Mouse (Mus musculus) mouse trophoblast stem cell (cell line): ENCODE results near the gene Cers1.

Experiments
- in situ Hi-C, 2 experiments: fragments of 300-500 bp; cut with MseI, MboI; formaldehyde crosslinking; loops; 2 replicates in 1 of 2; 3 replicates in 1 of 2; pipeline ENCODE4 v1.15.1; 2025

Cers1 gene

DNA sequence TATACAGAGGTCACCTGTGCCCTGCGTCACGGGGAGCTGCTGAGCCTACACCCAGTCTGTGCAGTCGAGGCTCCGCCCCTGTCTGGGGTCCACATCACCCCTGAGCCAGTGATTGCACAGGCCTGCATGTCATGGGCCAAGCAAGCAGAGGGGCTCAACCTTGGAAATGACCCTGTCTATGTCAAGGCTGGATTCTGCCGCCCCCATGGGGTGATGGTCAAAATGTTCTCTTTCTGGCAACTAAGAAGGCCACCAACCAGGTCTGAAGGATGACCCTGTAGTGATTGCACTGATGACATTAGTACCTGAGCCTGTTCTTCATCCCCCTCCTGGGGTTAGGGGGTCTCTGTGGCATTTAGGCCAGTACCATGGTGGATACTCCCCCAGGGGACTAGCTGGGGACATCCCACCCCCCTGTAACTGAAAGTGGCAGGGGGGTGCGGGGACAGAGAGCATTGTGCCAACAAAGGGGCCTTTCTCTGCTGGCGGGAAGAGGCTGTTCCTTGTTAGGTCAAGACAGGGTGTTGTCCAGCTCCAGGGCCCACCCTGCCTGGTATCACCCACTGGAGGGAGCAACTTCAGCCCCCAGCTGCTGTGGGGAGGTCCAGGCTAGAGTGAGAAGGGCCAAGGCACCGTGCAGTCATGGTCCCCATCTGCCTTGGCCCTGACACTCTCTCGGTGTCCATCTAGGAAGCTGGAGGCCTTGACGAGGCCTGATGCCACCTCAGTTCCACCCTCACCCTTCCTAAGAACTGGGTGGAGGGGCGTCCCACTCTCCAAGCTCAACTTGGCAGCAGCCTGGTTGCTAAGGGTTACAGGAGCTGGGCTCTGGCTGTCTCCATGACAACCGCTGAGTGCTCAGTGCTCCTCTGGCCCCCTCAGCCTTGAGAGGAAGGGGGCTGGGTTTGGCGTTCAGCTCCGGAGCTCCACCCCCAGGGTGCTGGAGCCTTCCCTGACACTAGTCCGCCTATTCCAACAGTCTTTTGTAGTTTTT, 1.2 kb downstream of the Cers1 start:
- in situ Hi-C loops: no loop called here

DNA sequence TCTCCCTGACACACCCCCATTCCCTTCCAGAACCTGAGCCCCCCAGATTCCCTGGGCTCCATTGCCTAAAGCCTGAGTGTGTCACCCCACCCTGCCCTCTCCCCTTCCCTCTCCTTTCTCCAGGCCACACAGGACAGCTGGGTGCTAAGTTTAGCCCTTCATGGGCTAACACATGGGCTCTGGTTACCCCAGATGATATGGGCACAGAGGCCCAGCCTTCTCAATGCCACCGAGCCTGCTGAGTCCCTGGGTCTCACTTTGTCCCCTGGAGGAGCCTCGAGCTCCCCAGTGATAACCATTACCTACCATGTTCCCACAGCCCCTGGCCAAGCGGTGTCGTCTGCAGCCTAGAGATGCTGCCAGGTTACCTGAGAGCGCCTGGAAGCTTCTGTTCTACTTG, 2.3 kb downstream of the Cers1 start:
- in situ Hi-C loops: no loop called here

DNA sequence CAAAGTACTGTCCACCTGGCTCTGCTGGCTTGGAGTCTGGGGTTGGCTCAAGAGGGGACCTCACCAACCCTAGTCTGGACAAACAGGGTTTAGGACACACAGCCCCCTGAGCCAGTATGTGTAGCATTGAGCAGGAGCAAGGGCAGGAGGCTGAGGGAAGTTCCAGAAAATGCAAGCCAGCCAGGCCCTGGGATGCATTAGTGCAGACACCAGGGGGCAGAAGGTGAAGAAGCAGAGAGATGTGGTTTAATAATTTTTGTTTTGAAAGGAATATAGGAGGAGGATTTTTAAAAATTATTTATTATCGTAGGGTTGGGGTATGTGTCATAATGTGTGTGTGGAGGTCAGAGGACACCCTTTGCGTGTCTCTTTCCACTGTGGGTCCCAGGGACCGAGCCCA, 8.1 kb downstream of the Cers1 start:
- in situ Hi-C loops: no loop called here

DNA sequence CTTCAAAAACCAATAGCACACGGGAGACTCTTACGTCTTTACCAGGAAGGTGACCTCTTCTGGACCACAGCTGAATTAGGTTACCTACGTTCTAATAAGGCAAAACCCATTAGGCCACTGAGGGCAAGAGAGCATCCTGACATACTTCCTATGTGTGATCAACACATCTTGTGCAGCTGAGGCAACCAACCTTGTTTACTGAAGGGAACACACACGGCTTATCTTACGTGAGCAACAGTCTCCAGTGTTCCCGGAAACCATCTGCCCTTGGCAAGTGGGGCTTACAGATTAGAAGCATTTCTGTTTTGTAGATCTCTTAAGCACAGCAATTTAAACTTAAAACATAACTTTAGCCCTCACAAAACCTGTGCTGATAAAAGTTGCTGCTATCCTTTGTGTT, 11.9 kb downstream of the Cers1 start:
- in situ Hi-C loops: no loop called here

DNA sequence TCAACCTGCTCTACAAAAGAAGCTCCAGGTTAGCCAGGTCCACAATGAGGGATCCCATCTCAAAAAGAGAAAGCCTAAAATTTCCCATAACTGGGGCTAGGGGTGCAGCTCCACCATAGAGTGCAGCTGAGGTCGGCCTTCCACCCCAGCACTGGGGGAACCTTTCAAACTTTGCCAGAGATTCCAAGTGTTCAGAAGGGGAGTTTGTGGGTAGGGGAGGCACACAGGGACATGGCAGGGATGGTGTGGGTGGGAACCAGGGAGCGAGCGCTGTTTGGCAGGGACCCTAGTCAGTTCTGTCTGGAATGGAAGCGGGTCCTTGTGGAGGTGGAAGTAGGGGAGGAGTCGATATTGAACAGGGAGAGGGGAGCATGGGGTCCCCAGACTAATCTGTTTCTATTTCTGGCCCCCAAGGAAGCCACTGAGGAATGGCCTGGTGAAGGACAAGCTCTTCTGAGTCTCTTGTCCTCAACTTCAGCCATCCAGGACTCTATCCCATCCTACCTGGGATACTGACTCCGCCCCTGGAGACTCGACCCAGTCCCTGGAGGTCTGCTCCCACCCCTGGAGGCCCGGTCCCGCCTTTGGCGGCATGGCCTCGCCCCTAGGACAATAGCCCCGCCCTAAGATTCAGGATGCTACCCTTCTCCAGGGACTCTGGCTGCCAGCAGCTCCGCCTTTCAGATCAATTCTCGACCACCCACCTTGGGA, 13.7 kb downstream of the Cers1 start, which contains the start of gene Gdf1:
Gdf1 (plus strand) TSS at position 694 of the 711 bp plus-strand sequence.
- in situ Hi-C loops: no loop called here

DNA sequence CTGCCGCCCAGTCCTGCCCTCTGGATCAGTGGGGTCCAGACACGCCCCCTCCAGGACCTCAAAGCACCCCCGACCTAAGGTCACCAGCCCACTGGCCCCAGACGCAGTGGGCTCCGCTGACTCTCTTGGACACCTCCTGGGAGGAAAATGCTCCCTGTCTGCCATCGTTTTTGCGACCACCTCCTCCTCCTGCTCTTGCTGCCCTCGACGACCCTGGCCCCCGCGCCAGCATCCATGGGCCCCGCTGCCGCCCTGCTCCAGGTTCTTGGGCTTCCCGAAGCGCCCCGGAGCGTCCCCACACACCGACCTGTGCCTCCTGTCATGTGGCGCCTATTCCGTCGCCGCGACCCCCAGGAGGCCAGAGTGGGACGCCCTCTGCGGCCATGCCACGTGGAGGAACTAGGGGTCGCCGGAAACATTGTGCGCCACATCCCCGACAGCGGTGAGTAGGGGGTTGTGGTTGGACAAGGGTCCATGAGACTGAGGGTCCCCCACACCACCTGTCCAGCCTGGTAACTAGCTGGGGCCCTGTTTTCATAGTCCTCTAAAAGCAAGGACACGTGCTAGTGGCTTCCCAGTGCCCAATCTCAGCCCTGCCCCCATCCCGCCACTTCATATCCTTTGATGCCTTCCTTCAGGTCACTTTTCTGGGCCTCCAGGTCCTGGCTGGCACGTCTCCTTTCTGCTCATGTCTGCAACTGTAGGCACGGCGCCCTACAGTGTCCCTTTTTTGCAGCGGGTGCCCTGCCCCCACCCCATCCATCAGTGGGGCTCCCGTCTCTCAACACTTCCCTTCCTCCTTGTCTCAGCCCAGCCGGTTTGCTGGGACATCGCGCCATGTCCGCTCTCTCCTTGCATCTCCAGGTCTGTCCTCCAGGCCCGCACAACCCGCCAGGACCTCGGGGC, 14.5 kb downstream of the Cers1 start:
- in situ Hi-C loops: no loop called here

DNA sequence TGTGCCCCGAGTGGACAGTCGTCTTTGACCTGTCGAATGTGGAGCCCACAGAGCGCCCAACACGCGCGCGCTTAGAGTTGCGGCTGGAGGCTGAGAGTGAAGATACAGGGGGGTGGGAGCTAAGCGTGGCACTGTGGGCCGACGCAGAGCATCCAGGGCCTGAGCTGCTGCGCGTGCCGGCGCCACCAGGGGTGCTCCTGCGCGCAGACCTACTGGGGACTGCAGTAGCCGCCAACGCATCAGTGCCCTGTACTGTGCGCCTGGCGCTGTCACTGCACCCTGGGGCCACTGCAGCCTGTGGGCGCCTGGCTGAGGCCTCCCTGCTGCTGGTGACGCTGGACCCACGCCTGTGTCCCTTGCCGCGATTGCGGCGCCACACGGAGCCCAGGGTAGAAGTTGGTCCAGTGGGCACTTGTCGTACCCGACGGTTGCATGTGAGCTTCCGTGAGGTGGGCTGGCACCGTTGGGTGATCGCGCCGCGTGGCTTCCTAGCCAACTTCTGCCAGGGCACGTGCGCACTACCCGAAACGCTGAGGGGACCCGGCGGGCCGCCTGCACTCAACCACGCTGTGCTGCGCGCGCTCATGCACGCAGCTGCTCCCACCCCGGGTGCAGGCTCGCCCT, 15.3 kb downstream of the Cers1 start:
- in situ Hi-C loops: no loop called here

DNA sequence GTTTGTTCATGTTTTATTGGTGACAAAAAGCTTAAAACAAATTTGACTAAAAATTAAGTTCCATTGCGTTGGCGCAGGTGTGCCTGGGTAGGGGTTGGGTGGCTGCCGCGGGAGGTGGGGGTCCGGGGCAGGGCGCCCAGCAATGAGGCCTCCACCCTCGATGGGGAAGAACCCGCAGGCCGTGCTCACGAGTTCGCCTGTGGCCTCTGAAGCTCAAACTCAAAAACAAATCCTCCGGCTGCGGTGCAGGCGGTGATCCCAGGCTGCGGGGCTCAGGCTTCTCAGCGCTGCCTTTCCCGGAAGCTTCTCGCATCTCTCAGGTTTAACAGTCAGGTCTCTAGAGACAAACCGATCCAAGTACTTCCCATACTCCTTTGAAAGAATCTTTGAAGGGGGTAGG, 16.0 kb downstream of the Cers1 start:
- in situ Hi-C loops: no loop called here

DNA sequence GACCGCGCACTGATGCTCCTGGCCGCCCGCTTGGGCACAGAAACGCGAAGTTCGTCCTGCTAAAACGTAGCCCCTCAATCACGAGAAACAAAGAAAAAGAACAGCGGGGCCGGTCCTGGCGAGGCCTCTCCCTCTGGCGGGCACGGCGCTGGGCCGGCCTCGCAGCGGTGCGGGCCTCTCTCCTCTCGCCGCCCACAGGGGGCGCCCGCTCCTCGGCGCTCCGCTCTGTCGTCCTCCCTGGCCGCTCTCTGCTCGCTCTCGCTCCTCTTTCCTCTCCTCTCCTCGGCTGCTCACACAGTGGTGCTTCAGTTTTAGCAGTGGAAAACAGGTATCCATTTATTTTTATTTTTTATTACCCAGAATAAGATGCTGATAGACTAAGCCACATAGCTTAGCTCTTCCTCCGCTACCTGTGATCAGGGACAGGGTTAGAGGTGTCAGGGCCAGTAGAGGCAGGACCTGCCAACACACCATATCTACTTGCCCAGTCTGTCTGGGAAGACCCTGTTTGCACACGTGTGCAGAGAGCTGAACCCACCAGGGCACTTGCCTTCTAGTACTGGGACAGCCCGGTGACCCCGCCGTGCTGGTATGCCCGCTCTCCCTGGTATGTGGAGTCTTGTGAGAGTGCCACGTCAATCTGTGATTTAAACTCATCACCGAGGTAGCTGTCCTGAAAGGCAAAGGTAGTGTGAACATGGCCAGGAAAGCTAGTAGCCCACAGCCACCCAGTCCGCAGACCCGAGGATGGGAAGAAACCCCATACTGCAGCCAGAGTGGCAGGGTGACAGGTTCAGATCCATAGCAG, 16.7 kb downstream of the Cers1 start:
- in situ Hi-C loops: no loop called here

DNA sequence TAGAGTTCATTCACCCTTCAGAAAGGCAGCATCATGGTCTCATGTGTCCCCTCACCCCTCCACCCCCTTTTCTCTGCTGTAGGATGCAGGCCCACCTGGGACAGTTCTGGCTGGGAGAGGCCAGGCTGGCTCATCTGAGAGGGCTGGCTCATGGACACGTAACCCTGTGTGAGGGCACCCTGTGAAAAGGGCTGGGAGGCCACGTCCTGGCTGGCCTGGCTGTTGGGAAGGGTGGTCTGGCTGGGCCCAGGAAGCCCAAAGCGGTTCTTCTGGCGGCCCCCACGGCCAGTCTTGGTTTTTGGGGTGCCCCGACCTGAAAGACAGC, 17.3 kb downstream of the Cers1 start:
- in situ Hi-C loops: no loop called here

DNA sequence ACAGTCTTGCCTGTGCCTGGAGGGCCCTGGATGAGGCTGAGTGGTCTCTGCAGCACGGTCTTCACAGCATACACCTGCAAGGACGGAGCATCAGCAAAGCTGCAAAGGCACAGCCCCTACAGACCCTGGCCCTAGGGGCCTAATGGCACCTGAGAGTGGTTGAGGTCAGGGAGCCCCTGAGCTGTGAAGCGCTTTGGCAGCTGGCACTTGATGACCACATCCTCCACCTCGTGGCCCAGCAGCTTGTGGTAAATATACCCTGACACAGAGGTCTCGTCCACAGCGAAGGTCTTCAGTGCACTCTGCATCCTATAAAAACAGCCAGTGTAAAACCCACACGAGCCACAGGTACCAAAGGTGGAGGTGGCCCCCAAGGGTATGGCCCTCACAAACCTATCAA, 23.4 kb downstream of the Cers1 start:
- in situ Hi-C loops: no loop called here

DNA sequence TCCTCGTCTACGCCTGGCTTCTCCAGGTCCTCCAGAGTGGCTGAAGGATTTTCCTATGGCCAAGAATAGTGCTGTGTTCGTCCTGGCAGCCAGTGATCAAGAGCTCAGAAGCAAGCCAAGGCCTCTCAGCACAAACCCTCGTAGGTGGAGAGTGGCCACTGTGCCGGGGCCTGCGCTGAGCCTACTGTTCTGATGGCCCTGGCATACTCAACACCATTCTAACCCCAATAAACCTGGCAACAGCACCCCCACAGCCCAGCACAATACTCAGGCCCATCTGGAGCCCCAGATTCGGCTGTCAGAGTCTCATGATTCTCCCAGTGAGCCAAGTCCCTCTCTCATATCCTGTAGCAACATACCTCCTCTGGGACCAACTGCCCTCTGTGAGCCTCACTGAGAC, 25.1 kb downstream of the Cers1 start:
- in situ Hi-C loops: no loop called here

DNA sequence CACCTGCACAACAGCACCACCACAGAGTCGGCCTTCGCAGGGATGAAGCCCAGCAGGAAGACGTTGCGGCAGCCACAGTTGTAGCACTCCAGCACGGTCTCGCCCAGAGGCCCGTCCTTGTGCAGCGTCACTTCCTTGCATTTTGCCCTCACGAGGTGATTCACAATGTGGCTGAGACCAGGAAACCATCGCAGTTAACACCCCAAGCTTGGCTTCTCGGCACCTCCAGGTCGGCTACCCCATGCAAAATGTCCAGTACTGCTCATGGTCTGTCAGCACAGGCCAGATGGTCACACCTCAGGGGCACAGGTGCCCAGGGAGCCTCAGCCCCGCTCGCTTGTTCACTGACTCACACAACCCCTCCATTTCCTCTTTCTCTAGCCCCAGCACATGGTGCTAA, 26.4 kb downstream of the Cers1 start:
- in situ Hi-C loops: no loop called here

DNA sequence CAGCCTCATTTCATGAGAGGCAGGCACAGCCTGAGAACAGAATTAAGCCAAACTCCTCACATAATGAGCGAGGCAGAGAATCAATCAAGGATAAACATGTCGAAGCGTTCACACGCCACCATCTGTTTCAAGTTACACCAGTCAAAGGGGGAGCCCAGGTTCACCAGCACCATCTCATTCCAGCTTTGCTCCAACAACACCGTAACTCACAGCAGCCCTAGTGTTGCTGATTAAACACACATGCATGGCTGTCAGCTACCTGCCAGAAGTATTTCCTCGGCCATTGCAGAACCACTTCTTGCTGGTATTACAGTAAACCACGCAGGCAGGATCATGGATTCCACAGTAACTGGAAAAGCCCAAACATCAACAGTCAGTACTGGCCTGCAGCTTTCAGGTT, 27.5 kb downstream of the Cers1 start:
- in situ Hi-C loops: no loop called here

DNA sequence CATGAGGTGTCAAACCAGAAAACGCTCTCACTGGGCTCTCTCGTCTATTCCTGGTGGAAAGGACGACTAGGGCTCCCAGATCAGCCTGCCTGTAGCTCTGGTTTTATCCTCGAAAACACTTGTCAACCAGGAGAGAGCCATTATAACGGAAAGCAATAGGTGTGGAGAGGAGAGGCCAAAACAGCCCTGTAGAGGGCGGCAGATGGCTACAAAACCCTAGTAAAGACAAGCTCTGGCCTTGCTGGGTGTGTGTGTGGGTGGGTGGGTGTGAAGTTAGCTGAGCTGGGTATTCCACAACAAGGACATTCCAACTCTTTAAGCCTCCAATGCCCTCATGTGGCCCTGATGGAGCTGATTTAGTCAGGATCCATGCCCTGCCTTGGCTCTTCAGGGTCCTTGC, 28.1 kb downstream of the Cers1 start:
- in situ Hi-C loops: no loop called here

DNA sequence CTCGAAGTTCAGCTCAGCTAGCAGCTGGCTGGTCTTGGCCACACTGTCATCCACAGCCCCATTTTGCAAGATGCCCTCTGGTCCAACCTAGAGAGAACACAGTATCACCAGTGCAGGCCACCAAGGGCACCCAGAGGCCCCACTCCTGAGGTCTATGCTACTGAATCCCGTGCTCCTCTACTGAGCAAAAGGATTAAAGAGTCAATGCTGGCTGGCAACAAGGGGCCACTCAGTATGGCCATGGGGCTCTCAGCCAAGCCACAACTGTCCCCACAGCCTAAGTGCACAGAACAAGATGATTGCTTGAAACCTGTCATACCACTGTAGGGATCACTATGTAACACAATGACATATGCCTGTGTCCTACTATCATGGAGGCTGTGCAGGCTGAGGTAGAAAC, 28.7 kb downstream of the Cers1 start:
- in situ Hi-C loops: no loop called here

DNA sequence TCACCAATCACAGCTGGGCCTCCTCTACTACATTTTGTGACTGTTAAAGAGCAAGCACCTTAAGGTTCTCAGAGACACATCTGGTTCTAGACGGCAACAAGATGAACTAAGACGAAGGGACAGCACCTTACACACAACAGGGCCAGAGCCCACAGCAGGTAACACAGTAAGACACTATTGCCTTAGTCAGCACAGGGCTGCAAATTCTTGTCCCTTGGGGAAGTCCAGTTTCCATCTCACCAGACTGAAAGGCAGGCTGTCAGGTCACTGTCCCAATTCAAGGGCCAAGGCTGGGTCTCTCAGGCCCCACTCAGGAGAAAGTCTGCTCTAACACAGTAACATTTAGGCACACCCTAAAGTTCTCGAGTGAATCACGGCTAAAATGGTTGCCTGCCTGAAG, 31.9 kb downstream of the Cers1 start:
- in situ Hi-C loops: no loop called here

DNA sequence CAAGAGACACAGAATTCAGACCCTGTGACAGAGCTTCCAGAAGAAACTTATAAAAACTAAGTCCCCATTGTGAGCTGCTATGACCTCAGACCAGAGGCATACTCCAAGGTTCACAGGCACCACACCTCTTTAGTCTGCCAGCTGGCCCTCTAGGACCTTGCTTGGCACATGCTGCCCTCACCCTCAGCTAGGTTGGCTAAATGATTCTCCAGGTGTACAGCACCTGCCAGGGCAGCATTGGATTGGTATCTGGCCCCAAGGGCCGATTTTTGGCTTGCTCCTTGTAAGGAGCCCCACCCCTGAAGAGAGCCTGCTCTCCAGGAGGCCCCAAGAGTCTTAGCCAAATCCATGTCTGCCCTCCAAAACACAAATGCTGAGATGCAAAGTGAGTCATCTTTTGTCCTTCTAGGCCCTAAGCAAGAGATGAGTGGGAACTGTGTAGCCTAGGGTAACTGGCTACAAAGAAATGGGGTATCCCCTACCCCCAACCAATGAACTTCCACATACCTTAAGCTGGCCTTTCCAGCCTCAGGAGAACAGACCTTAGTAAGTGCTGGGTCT, 32.4 kb downstream of the Cers1 start:
- in situ Hi-C loops: no loop called here

DNA sequence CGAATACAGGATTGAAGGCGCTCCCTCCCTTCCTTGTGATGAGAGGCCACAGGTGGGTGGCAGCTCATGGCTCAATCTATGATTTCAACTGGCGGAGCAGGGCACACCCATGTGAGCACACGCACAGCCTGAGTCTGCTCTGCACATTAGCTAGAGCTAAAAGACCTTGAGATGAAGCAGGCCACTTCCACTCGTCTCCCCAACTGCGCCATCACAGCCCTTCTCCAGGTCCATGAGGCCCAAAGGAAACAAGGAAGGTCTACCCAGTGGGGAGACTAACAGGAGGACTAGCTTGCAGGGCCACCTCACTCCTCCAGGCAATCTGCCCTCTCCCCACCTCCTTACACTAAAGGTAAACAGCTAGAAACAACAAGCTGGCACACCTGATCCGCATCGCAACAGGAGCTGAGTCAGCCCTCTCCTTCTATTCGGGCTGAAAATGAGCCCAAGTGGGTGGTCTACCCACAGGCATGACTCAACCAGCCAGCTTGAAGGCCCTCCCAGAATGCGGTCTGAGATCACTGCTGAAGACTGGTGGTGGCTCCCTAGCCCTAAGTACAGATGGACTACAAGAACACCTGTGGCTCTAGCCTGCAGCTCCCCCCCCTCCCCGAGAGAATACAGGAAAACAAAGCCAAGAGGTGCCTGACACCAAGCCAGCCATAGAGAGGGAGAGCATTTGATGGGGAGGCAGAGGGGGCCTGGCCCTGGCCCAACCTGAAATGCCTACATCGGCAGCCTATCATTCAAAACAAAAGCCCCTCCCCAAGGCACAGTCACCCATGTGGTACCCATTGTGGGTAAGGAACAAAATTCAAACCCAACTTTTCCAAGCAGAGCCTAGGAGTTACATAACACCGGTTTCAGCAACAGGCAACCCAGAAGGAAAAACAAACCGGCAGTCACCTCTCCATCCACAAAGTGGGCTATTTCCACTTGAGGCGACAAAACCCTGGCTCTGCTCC, 35.7 kb downstream of the Cers1 start:
- in situ Hi-C loops: no loop called here
